Mouse (Mus musculus) layer of hippocampus, postnatal 14 days (tissue): ENCODE measurements around the gene Borcs5. TPM values are rescaled to one million over a fixed set of nuclear protein-coding genes. Genes with fewer than 3 reads are reported as not detected.

Experiments
- DNase-seq, 2 experiments: peaks; one replicate each; pipeline ENCODE4 v3.0.0; 2021 to 2022; ENCODE audit warnings: low spot score in 2 of 2, mixed read lengths in 1 of 2
- total RNA-seq, 2 experiments: library from RNA; stranded (reverse); gene quantifications; 2 replicates each; pipeline ENCODE4 v1.2.3; 2021

Gene Borcs5
- total RNA-seq, 2 experiments from 2014 or later = 31.9 to 32.9 TPM

DNA sequence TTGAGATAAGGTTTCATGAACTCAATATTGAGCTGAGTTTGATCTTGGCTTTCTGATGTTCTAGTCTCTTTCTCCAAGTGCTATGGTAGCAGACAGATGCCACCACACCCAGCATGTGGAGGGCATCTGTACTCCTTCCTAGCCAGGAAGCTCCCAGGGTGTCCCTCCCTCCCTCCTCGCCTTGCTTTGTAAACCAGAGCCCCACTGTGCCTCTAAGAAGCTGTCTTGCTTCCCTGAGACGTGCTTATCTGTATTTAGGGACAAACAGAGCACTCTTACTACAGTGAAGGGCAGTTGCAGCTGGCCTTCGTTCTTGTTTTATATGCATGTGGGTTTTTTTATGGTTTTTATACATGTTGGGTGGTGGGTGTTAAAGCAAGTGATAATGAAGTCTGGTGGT lies 74.0 kb downstream of the Borcs5 start:
- no peak for DNase-seq

DNA sequence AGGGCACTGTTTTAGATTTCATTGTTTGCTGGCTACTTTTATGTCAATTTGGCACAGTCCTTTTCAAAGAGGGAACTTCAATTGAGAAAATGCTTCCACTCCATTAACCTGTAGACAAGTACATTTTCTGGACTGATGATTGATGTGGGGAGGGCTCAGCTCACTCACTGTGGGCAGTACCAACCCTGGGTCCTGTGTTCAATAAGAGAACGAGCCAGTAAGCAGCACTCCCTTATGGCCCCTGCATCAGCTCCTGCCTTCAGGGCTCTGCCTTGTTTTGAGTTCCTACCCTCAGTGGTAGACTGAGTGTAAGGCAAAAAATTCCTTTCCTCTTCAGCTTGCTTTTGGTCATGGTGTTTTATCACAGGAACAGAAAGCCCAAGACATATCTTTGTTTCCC lies 74.6 kb downstream of the Borcs5 start:
- no peak for DNase-seq

DNA sequence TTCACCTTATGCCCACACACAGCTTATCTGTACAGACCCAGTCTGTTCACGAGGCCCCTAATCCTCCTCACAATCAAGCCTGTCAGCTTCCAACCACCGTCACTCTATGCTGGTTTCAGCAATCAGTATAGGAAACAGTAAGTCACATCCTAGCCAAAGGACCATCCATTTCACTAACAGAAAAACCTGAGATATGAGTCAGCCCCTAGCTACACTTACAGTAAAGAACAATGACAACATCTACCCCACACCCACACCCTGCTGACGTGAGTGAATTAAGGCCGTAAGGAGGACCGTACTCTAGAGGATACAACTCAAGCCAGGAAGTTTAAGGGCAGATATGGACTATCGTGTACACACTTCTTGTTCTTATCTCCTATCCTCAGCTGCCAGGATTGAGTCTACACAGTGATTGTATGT lies 76.9 kb downstream of the Borcs5 start:
- DNase-seq = no peak

DNA sequence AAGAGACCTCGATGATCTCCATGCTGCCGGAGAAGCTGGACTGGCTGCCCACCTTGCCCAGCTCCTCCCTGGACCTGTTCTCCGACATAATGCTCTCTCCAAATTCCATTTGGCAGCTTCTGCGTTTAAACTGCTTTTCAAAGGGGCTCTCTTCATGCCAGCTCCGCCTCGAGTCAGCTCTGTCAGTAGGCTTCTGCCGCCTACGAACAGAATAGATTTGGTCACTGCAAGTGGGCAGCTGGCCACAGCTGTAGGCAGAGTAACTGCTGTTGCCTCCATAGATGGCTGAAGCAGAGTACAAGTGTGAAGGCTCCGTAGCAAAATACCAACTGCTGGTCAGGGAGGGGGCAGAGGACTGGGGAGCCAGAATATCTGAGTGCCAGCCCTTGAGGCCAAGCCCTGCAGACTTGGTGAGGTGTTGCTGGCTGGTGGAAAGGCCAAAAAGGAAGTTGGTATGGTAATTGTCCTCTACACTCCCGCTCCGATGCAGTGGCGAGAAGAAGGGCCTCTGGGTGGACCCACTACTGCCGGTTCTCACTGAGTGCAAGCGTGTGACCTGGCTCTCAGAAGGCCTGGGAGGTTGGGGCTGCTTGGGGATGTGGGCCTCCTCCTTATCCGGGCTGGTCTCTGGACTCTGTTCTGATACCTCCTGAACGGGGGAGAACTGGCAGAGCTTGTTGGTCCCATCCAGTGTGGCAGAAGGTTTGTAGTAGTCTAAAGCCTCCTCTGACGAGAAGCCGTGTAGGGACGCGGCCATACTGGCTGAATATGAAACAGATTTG lies 78.8 kb downstream of the Borcs5 start:
- DNase-seq = no peak

DNA sequence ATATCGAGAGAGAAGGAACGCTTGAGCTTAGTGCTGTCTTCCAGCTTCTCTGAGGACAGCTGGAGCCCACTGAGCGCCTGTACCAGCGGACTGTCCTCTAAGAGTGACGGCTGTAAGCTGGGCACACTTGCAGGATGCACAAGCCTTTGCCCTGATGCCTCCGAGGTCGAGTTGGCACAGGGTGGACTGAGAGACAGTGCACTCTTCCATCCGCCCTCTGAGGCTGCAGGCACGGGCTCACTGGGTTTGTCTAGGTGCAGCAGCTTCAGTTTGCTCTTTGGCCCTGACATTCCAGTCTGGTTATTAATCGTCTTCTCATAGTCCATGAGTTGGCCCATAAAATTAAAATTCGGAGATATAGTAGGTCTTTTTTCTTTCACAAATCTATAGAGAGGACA lies 79.4 kb downstream of the Borcs5 start:
- DNase-seq = no peak

DNA sequence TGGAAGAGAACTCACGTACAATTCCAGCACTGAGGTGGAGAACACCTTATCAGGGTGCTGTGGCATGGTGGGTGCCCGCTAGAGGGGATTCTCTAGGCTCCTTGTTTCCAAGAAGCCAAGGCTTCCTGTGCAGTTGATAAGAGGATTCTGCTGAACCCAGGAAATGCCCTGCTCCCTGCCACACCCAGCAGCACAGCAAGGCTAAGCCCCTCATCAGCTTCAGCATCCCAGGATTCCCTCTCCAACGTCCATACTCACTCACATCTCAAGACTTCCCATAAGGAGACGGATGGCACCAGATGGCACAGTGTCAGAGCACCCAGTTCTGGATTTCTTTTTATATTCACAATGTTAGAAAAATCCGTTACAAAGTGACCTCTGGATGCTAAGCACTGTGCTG lies 79.8 kb downstream of the Borcs5 start:
- no peak for DNase-seq

DNA sequence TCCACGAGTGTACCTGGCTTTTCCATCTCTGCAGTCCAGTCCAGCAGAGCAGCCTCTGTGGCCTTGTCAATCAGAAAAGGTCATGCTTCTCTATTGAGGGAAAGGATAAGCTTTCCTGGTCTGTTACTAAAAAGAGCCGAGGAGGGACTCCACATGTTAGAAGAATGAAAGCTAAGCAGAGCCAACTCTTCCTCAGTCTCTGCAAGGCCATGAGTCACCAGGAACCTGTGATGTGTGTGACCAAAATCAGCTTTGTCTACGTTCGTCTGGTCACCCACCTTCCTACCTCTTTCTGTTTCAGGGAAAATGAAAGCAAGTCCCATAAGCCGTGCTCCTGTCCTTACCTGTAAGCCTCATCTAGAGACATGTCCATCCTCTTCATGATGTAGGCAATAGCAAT lies 80.8 kb downstream of the Borcs5 start:
- no peak for DNase-seq

DNA sequence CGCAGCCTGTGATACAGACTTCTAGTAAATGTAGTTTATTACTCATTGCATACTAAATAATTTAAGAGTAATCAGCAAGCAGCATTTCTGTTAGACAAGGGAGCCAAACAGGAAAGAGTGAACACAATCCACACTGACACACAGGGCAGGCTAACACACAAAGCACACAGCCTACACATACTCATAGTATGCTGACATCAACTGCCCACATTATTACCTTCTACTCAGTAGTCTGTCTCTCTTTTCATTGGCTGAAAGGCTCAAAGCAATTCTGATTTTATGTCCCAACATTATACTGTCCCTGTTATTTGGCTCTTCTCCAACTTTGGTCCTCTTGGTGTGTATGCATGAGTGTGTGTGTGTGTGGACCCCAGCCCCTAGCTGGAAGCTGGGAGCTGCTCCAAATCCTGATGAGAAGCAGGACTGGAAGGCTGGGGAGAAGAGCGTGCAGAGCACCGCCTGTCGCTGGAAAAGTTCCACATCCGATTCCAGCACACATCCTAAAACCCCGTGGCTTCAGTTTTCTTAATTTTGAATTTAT lies 82.5 kb downstream of the Borcs5 start:
- DNase-seq = no peak

DNA sequence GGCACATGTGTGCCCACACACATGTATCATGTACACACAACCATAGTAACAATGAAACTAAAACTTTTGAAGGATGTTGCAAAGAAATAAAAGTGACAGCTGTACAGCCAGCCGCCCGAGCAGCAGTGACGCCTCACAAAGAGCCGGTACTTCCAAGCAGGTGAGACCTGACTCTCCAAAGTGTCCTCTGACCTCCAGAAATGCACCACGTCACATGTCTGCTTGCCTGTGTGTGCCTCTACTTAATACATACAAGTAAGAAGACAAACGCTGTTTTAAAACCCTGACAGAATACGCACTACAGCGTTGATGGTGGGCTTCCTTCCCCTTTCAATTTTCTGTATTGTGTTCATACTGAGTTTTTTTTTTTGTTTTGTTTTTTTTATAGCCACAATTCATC lies 83.6 kb downstream of the Borcs5 start:
- no peak for DNase-seq

DNA sequence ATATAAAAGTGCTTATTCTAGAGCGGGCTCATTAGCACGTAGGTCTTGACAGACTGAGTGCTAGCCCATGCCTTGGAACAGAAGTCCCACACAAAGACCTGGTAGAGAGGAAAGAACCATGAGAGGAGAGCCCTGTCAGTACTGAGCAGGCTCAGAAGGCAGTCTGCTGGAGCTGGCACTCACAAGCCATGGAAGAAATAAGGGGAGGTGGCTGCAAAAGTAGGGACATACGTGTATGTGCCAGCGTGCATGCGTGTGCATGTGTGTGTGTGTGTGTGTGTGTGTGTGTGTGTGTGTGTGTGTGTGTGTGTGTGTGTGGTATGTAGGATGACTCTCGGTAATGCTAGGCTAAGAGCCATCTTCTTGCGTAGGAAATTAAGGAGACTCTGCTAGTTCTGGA lies 84.0 kb downstream of the Borcs5 start:
- no peak for DNase-seq

DNA sequence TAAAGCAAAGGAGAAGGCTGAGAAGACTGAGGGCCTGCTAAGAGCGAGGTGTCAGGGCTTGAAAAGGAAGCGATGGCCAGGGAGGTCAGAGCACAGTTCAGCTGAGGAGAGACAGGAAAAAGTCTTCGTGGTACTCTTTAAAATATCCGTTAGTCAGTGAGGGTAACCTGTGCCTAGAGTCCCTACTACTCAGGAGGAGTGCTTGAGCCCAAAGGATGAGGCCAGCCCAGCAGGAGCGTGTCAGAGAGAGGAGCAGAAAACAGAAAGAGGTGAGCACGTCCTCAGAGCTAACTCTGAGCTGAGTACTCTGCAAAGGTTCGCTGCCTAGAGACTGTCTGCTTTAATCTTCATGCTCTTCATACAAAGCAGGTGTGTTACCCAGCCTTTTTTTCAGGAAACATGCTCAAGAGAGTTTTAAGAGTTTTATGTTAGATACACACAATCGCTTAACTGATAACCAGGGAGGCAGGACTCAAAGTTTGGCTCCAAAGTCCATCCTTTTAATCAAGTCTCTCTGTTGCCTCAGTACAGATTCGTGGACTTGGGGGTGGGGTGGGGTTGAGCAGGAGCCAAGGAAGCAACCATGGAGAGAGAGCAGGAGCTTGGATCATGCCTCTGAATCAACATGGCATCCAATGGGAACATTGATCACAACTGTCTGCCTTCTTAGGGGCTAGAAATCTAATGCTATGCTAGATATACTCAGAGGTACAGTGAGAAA lies 84.7 kb downstream of the Borcs5 start:
- no peak for DNase-seq

DNA sequence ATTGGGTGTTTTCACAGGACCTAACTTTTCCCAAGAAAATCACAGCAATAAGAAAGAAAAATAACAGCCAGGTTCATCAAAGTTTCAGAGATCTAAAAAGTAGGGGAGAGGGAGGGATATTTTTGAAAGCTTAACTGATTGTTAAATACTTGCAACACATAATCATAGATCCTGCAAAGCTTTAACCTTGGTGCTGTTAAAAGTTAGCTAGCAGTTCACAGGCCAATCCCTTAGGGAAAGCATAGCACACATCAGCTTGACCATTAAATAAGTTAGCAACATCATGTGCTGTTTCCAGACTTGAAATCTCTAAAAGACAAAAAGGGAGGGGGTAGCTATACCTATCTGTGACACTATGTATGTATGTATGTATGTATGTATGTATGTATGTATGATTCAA lies 86.1 kb downstream of the Borcs5 start:
- no peak for DNase-seq

DNA sequence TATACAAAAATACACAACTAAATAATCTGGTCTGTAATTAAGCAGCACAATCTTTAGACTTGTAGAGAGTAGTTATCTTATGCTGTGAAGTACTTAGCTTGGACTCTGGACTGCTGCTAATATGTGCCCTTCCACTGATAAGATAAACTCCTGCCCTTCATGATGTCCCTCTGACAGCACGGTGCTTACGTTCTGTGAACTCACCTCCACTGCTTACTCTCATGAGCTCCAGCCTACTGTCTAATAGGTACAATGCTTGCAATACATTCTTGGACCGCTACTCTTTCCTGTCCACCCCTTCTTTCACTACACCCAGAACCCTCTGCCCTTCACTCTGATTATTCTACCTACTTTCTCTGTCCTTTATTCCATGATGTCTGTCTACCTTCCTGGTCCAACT lies 91.7 kb downstream of the Borcs5 start:
- DNase-seq = no peak

DNA sequence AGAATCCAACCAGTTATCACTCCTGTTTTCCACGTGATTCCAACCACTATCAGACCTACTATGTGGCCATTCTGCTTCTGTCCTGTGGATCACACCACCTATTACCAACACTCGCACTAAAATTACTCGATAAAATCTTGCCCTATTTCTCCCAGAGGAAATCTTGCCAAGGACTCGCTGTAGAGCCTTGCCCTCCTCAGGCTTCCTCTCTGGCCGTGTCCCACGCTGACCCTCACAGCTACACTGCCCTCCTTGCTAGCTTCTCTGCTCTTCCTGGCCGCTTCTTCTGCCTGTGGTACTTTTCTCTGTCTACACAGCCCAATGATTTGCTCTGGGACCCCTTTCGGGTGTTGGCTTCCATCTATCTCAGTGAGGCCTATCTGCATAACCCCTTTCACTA lies 93.5 kb downstream of the Borcs5 start:
- no peak for DNase-seq

DNA sequence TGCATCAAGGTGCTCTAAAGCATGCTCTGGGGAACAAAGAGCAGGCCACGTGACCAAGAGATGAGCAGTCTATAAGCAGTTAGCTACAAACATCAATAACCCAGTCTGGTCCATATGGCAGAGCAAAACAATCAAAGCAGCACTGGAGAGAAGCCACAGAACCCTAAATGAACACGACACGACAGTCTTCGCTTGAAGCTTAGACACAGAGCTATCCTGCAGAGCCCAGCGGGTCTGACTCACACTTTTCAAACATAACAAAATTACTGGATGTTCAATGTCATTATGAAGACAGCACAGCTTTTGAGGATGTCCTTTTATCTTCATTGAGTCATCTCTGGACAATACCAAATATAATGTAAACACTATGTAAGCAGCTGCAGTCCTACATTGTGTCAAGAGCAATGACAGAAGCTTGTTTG lies 94.5 kb downstream of the Borcs5 start:
- no peak for DNase-seq

DNA sequence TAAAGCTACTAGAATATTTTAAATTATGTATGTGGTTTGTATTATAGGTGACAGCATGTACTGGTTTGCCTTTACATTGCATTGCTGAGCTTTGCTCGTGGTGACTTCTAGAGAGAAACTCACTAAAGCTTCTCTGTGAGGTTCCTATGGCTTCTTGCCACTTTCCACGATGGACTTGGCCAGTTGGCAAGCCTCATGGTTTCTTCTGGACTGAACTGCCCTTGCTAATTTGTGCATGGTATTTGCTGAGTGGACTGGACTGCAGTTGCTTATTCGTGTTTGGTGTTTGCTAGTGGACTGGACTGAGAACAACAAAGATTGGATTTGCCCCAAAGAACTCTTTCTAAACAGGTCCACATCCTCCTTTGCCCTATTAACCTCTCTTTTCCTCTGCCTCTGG lies 97.5 kb downstream of the Borcs5 start:
- DNase-seq = peak in 1 of 2 experiments; percentile 24

DNA sequence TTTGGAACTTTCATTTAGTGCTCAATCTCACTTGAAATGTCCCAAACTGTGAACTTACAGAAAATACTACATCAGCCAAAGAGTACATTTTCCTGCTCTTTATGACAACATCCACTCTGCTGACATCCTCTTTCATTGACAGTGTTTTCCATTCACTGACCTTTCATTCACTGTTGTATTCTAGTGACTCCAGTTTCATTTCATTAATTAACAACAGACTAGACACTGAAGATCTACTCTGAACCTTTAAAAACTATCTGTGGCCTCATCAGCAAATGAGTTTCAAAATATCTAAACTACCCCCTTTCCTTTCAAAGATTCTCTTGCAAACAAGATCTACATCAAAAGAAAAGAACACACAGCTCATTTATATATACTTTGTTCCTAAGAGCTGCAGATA lies 104.3 kb downstream of the Borcs5 start:
- no peak for DNase-seq

DNA sequence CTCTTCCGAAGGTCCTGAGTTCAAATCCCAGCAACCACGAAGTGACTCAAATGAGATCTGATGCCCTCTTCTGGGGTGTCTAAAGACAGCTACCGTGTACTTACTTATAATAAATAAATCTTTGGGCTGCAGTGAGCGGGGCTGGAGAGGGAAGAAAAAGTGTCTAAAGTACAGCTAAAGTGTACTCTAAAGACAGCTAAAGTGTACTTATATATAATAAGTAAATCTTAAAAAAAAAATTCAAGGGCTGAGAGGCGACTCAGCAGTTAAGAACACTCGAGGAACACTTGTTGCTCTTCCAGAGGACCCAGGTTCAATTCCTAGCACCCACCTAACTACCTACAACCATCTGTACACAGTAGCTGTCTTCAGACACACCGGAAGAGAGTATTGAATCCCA lies 106.6 kb downstream of the Borcs5 start:
- DNase-seq = no peak

DNA sequence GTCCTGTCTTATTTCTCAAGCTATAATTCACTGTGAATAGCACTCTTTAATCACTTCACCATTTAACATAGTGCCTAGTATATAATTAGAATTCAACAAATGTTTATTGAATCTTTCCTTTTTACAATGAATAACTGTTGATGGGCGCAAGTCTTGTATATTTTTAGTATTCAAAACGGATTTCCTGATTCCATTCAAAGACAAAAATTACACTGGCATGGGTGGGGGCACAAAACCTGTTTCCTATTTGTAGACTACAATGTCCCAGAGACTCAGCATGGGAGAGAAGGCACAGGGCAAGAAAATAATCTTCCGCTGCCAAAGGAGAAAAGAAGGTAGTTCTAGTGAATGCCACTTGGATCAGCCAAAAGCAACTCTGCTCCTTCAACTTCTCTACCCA lies 108.8 kb downstream of the Borcs5 start:
- DNase-seq = no peak

DNA sequence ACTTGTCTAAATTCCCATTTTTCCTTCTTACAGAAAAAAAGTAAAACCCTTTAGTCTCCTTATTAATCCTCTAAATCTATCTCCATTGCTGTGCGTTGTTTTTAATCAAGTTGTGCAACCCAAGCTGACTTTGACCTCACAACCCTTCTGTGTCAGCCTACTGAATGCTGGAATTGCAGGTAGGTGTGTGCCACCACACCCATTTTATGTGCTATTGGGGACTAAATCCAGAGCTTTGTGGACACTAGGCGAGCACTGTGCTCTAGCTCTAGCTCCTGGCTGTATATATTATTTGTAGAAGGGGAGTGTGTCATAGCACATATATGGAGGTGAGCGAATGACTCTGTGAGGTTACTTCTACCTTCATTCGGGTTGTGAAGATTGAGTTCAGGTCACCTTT lies 111.8 kb downstream of the Borcs5 start:
- no peak for DNase-seq

DNA sequence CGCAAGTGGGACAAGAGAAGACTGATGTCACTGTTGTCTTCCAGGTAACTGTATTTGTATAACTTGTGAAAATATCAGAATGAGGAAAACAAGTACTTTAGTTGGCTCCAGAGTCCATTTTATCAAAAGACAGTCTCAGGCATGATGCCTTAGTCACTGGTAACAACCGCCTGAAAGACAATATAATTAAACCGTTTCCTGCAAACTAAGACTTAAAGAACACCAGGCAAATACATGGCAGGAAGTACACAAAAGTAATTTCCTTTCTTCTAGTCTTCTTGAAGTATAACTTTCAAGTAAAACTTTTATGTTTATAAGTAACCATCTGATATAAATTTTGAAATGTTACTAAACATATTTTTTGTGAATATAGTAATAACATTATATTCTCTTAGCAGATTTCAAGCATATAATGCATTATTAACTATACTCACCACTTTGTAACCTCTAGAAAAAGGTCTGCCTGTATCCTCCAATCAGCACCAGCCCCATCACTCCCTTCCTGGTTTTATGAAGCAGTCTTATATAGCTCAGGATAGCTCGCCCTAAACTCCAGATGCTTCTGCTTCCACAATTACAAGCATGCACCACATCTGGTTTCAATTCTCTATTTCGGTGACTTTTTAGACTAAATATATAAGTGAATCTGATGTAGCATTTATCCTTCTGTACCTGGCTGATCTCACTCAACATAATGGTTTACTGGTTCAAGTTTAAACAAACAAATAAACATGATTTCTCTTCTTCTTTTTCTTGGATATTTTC lies 112.8 kb downstream of the Borcs5 start:
- no peak for DNase-seq

DNA sequence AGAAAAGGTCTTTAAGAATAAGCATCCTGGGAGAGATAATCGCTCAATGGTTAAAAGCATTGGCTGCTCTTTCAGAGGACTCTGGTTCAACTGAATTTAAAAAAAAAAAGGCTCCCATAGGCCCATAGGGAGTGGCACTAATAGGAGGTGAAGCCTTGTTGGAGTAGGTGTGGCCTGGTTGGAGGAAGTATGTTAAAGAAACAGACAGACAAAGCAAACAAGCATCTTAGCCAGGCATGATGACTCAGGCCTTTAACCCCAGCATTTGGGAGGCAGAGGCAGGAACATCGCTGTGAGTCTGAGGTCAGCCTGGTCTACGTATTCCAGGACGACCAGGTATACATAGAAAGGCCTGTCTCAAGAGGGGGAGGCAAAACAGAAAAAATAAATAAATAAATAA lies 114.1 kb downstream of the Borcs5 start:
- no peak for DNase-seq
